Mouse (Mus musculus) large intestine, adult 2 months (tissue): ENCODE measurements around the gene Sos1. TPM values are rescaled to one million over a fixed set of nuclear protein-coding genes. Genes with fewer than 3 reads are reported as not detected.

ENCODE experiments used
- DNase-seq: peaks from one replicate; pipeline ENCODE4 v3.0.0-alpha.2; 2012; ENCODE audit warnings: low read depth, low spot score
- WGBS: fragments of 180-500 bp; shearing (Covaris S2); methylation state at CpG from one replicate; pipeline ENCODE4 v1.1.7; 2018; 5-methylcytosine and 5-hydroxymethylcytosine counted together
- polyA plus RNA-seq: library from polyadenylated mRNA; depleted of rRNA; stranded (reverse); fragments of >200 nt; gene quantifications from 2 replicates; pipeline ENCODE4 v1.2.3, GENCODE M21; 2012; rRNA removed

Gene Sos1
- polyA plus RNA-seq, 1 experiment: 1.9 TPM

- WGBS: 64% methylated on average over 4 of the region's 4 CpGs
Measured at GRCm38 (mm10) chr17:80345277-80345676, 135.0 kb downstream of the Sos1 start.

More at GRCm38 (mm10) chr17:80345277-80345676, 135.0 kb downstream of the Sos1 start:
- DNase-seq: no peak

Other genes starting within 250 kb of the Sos1 start
- gene Morn2, start 190.2 kb downstream of the Sos1 start, polyA plus RNA-seq: 3.9 and 4.3 TPM in 2 replicates
- 4.8 and 8.4 TPM in 2 replicates for gene Dhx57, start 190.0 kb downstream of the Sos1 start, polyA plus RNA-seq
- 0.02 and 0.19 TPM in 2 replicates for gene Arhgef33, start 173.0 kb downstream of the Sos1 start, polyA plus RNA-seq
- gene Gm10190, start 106.9 kb downstream of the Sos1 start, polyA plus RNA-seq: not detected in 2 replicates
- 0.06 and 0.07 TPM in 2 replicates for gene Cdkl4, start 97.4 kb upstream of the Sos1 start, polyA plus RNA-seq
- 10.6 and 12.6 TPM in 2 replicates for gene Map4k3, start 248.0 kb upstream of the Sos1 start, polyA plus RNA-seq